Mouse (Mus musculus): Measurements from ENCODE around the gene Mical3. TPM values are rescaled to one million over a fixed set of nuclear protein-coding genes. Genes with fewer than 3 reads are reported as not detected.

Gene Mical3
- total and polyA plus RNA-seq, 2 experiments from 2014 or later, result 17.5 to 78.7 TPM

- TF ChIP-seq CTCF (IDR thresholded peaks at IDR 0.05; ENCODE audit: low read depth), result no peak
Observed at GRCm38 (mm10) chr6:121057181-121057956, 73.4 kb downstream of the Mical3 start.

GRCm38 (mm10) chr6:121055496-121055895, 75.3 kb downstream of the Mical3 start:
- WGBS, result 28% methylated on average over 3 of the region's 3 CpGs
- Histone ChIP-seq H3K4me2 (ENCODE audit: low read depth) (no peak overlapping the region), H3K36me3 (ENCODE audit: insufficient read depth) (no peaks in the 10 kb centered on the region), H3K4me3 (ENCODE audit: low read depth, low read length) (no peak overlapping the region), H3K27ac (ENCODE audit: low read depth, low read length) (no peak overlapping the region), H3K4me1 (ENCODE audit: insufficient read depth) (no peaks in the 10 kb centered on the region), H3K27me3 (ENCODE audit: insufficient read depth, low read length) (no peaks in the 10 kb centered on the region), H3K9me3 (ENCODE audit: low read length) (no peaks in the 10 kb centered on the region), H3K9ac (no peak overlapping the region)
- TF ChIP-seq CTCF (IDR thresholded peaks at IDR 0.05; ENCODE audit: low read depth), result no peak
- ATAC-seq, result no peak
- no peak for DNase-seq

More at GRCm38 (mm10) chr6:121057181-121057956, 73.4 kb downstream of the Mical3 start:
- no peak overlapping the region for H3K27ac ChIP-seq (ENCODE audit: low read depth, low read length)
- no peaks in the 10 kb centered on the region for H3K27me3 ChIP-seq (ENCODE audit: insufficient read depth, low read length)
- H3K4me3 ChIP-seq (ENCODE audit: low read depth, low read length), result no peak overlapping the region
- H3K9ac ChIP-seq, result no peak overlapping the region
- no peak overlapping the region for H3K4me2 ChIP-seq (ENCODE audit: low read depth)
- ATAC-seq (no peak), DNase-seq (no peak)
- H3K4me1 ChIP-seq (ENCODE audit: insufficient read depth), result no peaks in the 10 kb centered on the region
- 85% methylated on average over 22 of the region's 22 CpGs for WGBS
- H3K36me3 ChIP-seq (ENCODE audit: insufficient read depth), result no peaks in the 10 kb centered on the region
- H3K9me3 ChIP-seq (ENCODE audit: low read length), result no peaks in the 10 kb centered on the region

- Histone ChIP-seq H3K9me3 (ENCODE audit: low read length) (no peaks in the 10 kb centered on the region), H3K9ac (no peak overlapping the region), H3K4me2 (ENCODE audit: low read depth) (no peak overlapping the region), H3K4me3 (ENCODE audit: low read depth, low read length) (no peak overlapping the region), H3K27me3 (ENCODE audit: insufficient read depth, low read length) (no peaks in the 10 kb centered on the region), H3K36me3 (ENCODE audit: insufficient read depth) (no peaks in the 10 kb centered on the region), H3K27ac (ENCODE audit: low read depth, low read length) (no peak overlapping the region), H3K4me1 (ENCODE audit: insufficient read depth) (no peaks in the 10 kb centered on the region)
- 83% methylated on average over 9 of the region's 9 CpGs for WGBS
- DNase-seq, result no peak
- no peak for TF ChIP-seq CTCF (IDR thresholded peaks at IDR 0.05; ENCODE audit: low read depth)
- no peak for ATAC-seq
Observed at GRCm38 (mm10) chr6:121054908-121055307, 75.9 kb downstream of the Mical3 start.

GRCm38 (mm10) chr6:121054340-121054739, 76.5 kb downstream of the Mical3 start:
- Histone ChIP-seq H3K27ac (ENCODE audit: low read depth, low read length) (no peak overlapping the region), H3K4me2 (ENCODE audit: low read depth) (no peak overlapping the region), H3K4me3 (ENCODE audit: low read depth, low read length) (no peak overlapping the region), H3K9me3 (ENCODE audit: low read length) (no peaks in the 10 kb centered on the region), H3K27me3 (ENCODE audit: insufficient read depth, low read length) (no peaks in the 10 kb centered on the region), H3K36me3 (ENCODE audit: insufficient read depth) (no peaks in the 10 kb centered on the region), H3K9ac (no peak overlapping the region), H3K4me1 (ENCODE audit: insufficient read depth) (no peaks in the 10 kb centered on the region)
- no peak for TF ChIP-seq CTCF (IDR thresholded peaks at IDR 0.05; ENCODE audit: low read depth)
- ATAC-seq (no peak), DNase-seq (no peak)
- WGBS, result 77% methylated on average over 3 of the region's 3 CpGs

- Histone ChIP-seq H3K9me3 (ENCODE audit: low read length) (no peaks in the 10 kb centered on the region), H3K36me3 (ENCODE audit: insufficient read depth) (no peaks in the 10 kb centered on the region), H3K27ac (ENCODE audit: low read depth, low read length) (no peak overlapping the region), H3K4me3 (ENCODE audit: low read depth, low read length) (no peak overlapping the region), H3K27me3 (ENCODE audit: insufficient read depth, low read length) (no peaks in the 10 kb centered on the region), H3K4me1 (ENCODE audit: insufficient read depth) (no peaks in the 10 kb centered on the region), H3K4me2 (ENCODE audit: low read depth) (no peak overlapping the region), H3K9ac (no peak overlapping the region)
- TF ChIP-seq CTCF (IDR thresholded peaks at IDR 0.05; ENCODE audit: low read depth), result no peak
- no peak for ATAC-seq
- WGBS, result 95% methylated on average over 7 of the region's 7 CpGs
- no peak for DNase-seq
Observed at GRCm38 (mm10) chr6:121053585-121054112, 77.2 kb downstream of the Mical3 start.

- no peak for ATAC-seq
- TF ChIP-seq CTCF (IDR thresholded peaks at IDR 0.05; ENCODE audit: low read depth), result no peak
- no peaks in the 10 kb centered on the region for H3K27me3 ChIP-seq (ENCODE audit: insufficient read depth, low read length)
- no peak for DNase-seq
- no peak overlapping the region for H3K4me3 ChIP-seq (ENCODE audit: low read depth, low read length)
- H3K4me1 ChIP-seq (ENCODE audit: insufficient read depth), result no peaks in the 10 kb centered on the region
- no peak overlapping the region for H3K27ac ChIP-seq (ENCODE audit: low read depth, low read length)
- no peaks in the 10 kb centered on the region for H3K9me3 ChIP-seq (ENCODE audit: low read length)
- no peaks in the 10 kb centered on the region for H3K36me3 ChIP-seq (ENCODE audit: insufficient read depth)
- H3K9ac ChIP-seq, result no peak overlapping the region
- H3K4me2 ChIP-seq (ENCODE audit: low read depth), result no peak overlapping the region
- WGBS, result 95% methylated on average over 13 of the region's 13 CpGs
Observed at GRCm38 (mm10) chr6:121051972-121052629, 78.7 kb downstream of the Mical3 start.

GRCm38 (mm10) chr6:121051411-121051810, 79.4 kb downstream of the Mical3 start:
- ATAC-seq (no peak), DNase-seq (no peak)
- 78% methylated on average over 8 of the region's 8 CpGs for WGBS
- Histone ChIP-seq H3K36me3 (ENCODE audit: insufficient read depth) (no peaks in the 10 kb centered on the region), H3K27ac (ENCODE audit: low read depth, low read length) (no peak overlapping the region), H3K9me3 (ENCODE audit: low read length) (no peaks in the 10 kb centered on the region), H3K27me3 (ENCODE audit: insufficient read depth, low read length) (no peaks in the 10 kb centered on the region), H3K4me1 (ENCODE audit: insufficient read depth) (no peaks in the 10 kb centered on the region), H3K9ac (no peak overlapping the region), H3K4me3 (ENCODE audit: low read depth, low read length) (no peak overlapping the region), H3K4me2 (ENCODE audit: low read depth) (no peak overlapping the region)
- TF ChIP-seq CTCF (IDR thresholded peaks at IDR 0.05; ENCODE audit: low read depth), result no peak

Data from forebrain, postnatal 0 days (tissue).